Mouse (Mus musculus): ENCODE results near the gene Gm10377.
"Not testable (repeated sequence)": the region's sequence is repeated elsewhere in the genome, so short reads cannot be mapped to it uniquely, and the experiment has no call there.

Gm10377 gene

GRCm38 (mm10) chr14:42797887-42798286 is at the start of gene Gm10377:
TSS of gene Gm10377 (minus strand) at chr14:42797987.
- DNase-seq (ENCODE audit: low spot score in 2 of 2): not testable (repeated sequence)

GRCm38 (mm10) chr14:42768721-42769120 is 29.1 kb downstream of the Gm10377 start, which contains the start of gene Gm3015:
TSS of gene Gm3015 (minus strand) at chr14:42768821.
- not testable (repeated sequence) for DNase-seq (ENCODE audit: low spot score in 2 of 2)
